Mouse (Mus musculus) gastrocnemius, postnatal 36 days (tissue): Measurements from ENCODE around the gene Ssh2. TPM values are rescaled to one million over a fixed set of nuclear protein-coding genes. Genes with fewer than 3 reads are reported as not detected.

ENCODE experiments used
- DNase-seq, 2 experiments: peaks; one replicate each; pipeline ENCODE4 v3.0.0; 2022
- intact Hi-C: fragments of 180-260 bp; cut with DNase I; formaldehyde crosslinking; loops from one replicate; pipeline ENCODE4 v1.15.1; 2025
- long read RNA-seq, 2 experiments: library from polyadenylated mRNA; stranded (forward); transcript quantifications; one replicate each; pipeline ENCODE4 v2.0.0; 2021
- total RNA-seq, 2 experiments: library from RNA; stranded (reverse); gene quantifications; 2 replicates each; pipeline ENCODE4 v1.2.3; 2021

Gene Ssh2
- total RNA-seq, result 10 to 100 TPM; 39.4 to 43.4 TPM
- long read RNA-seq, experiment 1, partial matches to known transcripts, result 0 of 5 reads
- long read RNA-seq, experiment 1, other reads (novel, unspliced or antisense), result 5 of 5 reads
- long read RNA-seq, experiment 2, partial matches to known transcripts, result 1 of 11 reads
- long read RNA-seq, experiment 2, other reads (novel, unspliced or antisense), result 10 of 11 reads

GRCm38 (mm10) chr11:77215951-77216760, at the start of gene Ssh2:
TSS of gene Ssh2 (plus strand) at chr11:77216287.
- peak; percentile 68 to 72 for DNase-seq
- intact Hi-C loops, result loop anchor here (2.0 kb wide), 1 partner anchor 93 kb away; no protein-coding TSS in a partner anchor

GRCm38 (mm10) chr11:77173731-77174130, 42.4 kb upstream of the Ssh2 start:
- no peak for DNase-seq
- intact Hi-C loops, result loop anchor here (10.0 kb wide), 1 partner anchor 491 kb away; no protein-coding TSS in a partner anchor

GRCm38 (mm10) chr11:77174531-77174930, 41.6 kb upstream of the Ssh2 start:
- no peak for DNase-seq
- intact Hi-C loops, result loop anchor here (10.0 kb wide), 1 partner anchor 490 kb away; no protein-coding TSS in a partner anchor

- no peak for DNase-seq
- intact Hi-C loops, result loop anchor here (10.0 kb wide), 1 partner anchor 485 kb away; no protein-coding TSS in a partner anchor
These were observed 36.3 kb upstream of the Ssh2 start for GRCm38 (mm10) chr11:77179771-77180170.

GRCm38 (mm10) chr11:77180886-77181285, 35.2 kb upstream of the Ssh2 start:
- intact Hi-C loops, result no loop called here
- no peak for DNase-seq

- DNase-seq, result no peak
- intact Hi-C loops, result no loop called here
These were observed 34.6 kb upstream of the Ssh2 start for GRCm38 (mm10) chr11:77181528-77181927.

GRCm38 (mm10) chr11:77182041-77182440, 34.0 kb upstream of the Ssh2 start:
- no peak for DNase-seq
- intact Hi-C loops, result no loop called here

GRCm38 (mm10) chr11:77182616-77183015, 33.5 kb upstream of the Ssh2 start:
- intact Hi-C loops, result no loop called here
- no peak for DNase-seq

GRCm38 (mm10) chr11:77184926-77185325, 31.2 kb upstream of the Ssh2 start:
- intact Hi-C loops, result no loop called here
- no peak for DNase-seq

GRCm38 (mm10) chr11:77188868-77189267, 27.2 kb upstream of the Ssh2 start, which contains the start of gene Efcab5:
TSS of gene Efcab5 (minus strand) at chr11:77188968.
- intact Hi-C loops, result no loop called here
- DNase-seq, result no peak

- no peak for DNase-seq
- intact Hi-C loops, result no loop called here
These were observed 22.7 kb upstream of the Ssh2 start for GRCm38 (mm10) chr11:77193410-77193809.

GRCm38 (mm10) chr11:77193941-77194553, 22.0 kb upstream of the Ssh2 start:
- DNase-seq, result no peak
- intact Hi-C loops, result no loop called here

GRCm38 (mm10) chr11:77194762-77195161, 21.3 kb upstream of the Ssh2 start:
- DNase-seq, result no peak
- intact Hi-C loops, result no loop called here

- DNase-seq, result no peak
- intact Hi-C loops, result no loop called here
These were observed 20.6 kb upstream of the Ssh2 start for GRCm38 (mm10) chr11:77195360-77196109.

- no peak for DNase-seq
These were observed 19.6 kb upstream of the Ssh2 start for GRCm38 (mm10) chr11:77196181-77197143.

GRCm38 (mm10) chr11:77199636-77200035, 16.5 kb upstream of the Ssh2 start:
- no peak for DNase-seq
- intact Hi-C loops, result no loop called here

More at GRCm38 (mm10) chr11:77196181-77197143, 19.6 kb upstream of the Ssh2 start:
- intact Hi-C loops, result no loop called here

- DNase-seq, result no peak
- intact Hi-C loops, result no loop called here
These were observed 15.4 kb upstream of the Ssh2 start for GRCm38 (mm10) chr11:77200703-77201102.

- DNase-seq, result no peak
- intact Hi-C loops, result loop anchor here (2.0 kb wide), 1 partner anchor 95 kb away; no protein-coding TSS in a partner anchor
These were observed 1.9 kb upstream of the Ssh2 start for GRCm38 (mm10) chr11:77214142-77214692.

GRCm38 (mm10) chr11:77214755-77215154, 1.3 kb upstream of the Ssh2 start:
- intact Hi-C loops, result loop anchor here (2.0 kb wide), 1 partner anchor 94 kb away; no protein-coding TSS in a partner anchor
- DNase-seq, result peak; percentile 20 to 28
